Mouse (Mus musculus): ENCODE data around the gene Mme. TPM values are rescaled to one million over a fixed set of nuclear protein-coding genes. Genes with fewer than 3 reads are reported as not detected.

Gene Mme
- 0.02 and 0.10 TPM in 2 replicates for polyA plus RNA-seq (2015; fragmentation: Nextera tagmentation; extraction: Ambion mirVana)

DNA sequence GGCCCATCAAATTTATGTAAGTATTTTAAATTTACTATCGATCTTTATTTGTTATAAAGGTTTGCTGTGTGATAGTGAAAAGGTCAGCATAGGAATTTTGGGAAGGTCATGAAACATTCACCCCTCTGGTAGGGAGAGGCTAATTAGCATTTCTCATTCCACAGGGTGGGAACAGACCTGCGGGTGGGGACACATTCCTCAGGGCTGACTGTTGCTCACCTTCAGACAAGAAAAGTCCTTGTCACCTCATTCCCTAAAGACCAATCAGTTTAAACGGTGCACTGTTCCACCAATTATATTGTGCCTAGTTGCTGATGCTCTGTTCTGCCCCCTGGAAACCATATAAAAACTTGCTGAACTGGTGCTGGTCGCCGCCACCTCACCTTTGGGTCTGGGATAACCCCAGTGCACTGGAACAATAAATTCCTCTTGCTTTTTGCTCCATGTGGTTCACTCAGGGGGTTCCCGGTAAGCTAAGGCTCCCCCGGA, at the start of gene Mme:
TSS of gene Mme (plus strand) at position 439 of the 489 bp plus-strand sequence.
- no peak within 1 kb of the TSS for H3K4me2 ChIP-seq
- no peak within 1 kb of the TSS for H3K4me3 ChIP-seq (replicated peaks)
- no peaks in the 10 kb centered on the region for H3K27me3 ChIP-seq
- WGBS (ENCODE audit: insufficient replicate concordance), result 62% methylated on average over 7 of the region's 7 CpGs
- no peak within 1 kb of the TSS for H3K9ac ChIP-seq
- H3K36me3 ChIP-seq (replicated peaks), result no peaks in the 10 kb centered on the region
- H3K27ac ChIP-seq (replicated peaks), result no peak within 1 kb of the TSS
- H3K4me1 ChIP-seq (replicated peaks), result no peaks in the 10 kb centered on the region
- H3K9me3 ChIP-seq (replicated peaks), result no peaks in the 10 kb centered on the region
- ATAC-seq (ENCODE audit: insufficient read depth), result no peak

DNA sequence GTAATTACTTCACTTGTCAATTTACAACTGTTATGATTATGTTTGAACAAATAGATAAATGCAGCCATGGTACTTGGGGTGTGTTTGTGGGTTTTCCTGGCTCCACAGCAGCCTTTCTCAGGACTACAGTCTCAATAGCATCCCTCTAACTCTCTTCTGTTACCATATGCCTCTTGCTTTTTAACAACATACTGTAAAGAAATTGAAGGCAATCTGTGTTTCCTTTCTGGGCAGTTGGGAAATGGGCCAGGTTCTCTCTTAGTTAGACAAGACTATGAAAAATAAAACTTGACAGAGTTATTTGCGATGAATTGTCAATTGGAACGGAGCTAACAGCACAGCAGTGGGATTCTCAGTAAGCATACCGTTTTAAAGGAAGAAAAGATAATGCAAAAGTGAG, 44.8 kb upstream of the Mme start:
- no peaks in the 10 kb centered on the region for H3K36me3 ChIP-seq (replicated peaks)
- H3K27ac ChIP-seq (replicated peaks), result no peak overlapping the region
- H3K9me3 ChIP-seq (replicated peaks), result no peaks in the 10 kb centered on the region
- H3K4me1 ChIP-seq (replicated peaks), result no peaks in the 10 kb centered on the region
- no peak overlapping the region for H3K4me3 ChIP-seq (replicated peaks)
- 60% methylated on average over 3 of the region's 3 CpGs for WGBS (ENCODE audit: insufficient replicate concordance)
- no peak overlapping the region for H3K9ac ChIP-seq
- no peak overlapping the region for H3K4me2 ChIP-seq
- no peaks in the 10 kb centered on the region for H3K27me3 ChIP-seq
- no peak for ATAC-seq (ENCODE audit: insufficient read depth)

DNA sequence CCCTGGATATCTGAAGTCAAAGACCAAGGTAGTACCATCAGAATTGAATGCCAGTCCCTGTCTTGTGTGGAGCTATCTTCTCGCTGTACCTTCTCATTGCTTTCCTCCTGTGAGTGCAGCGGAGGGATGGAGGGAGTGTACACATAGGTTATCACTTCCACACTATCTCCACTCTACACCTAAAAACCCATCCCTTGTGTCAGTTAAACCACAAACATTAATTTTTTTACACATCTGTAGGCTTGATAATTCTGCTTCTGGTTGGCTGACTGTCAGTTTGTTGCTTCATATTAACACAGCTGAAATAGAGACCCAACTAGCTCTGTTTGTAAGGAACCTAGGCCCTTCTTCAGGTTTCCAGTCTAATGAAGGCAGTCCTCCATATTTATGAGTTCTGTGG, 43.3 kb upstream of the Mme start:
- no peak overlapping the region for H3K4me2 ChIP-seq
- no peak for ATAC-seq (ENCODE audit: insufficient read depth)
- H3K9ac ChIP-seq, result no peak overlapping the region
- no peaks in the 10 kb centered on the region for H3K4me1 ChIP-seq (replicated peaks)
- WGBS (ENCODE audit: insufficient replicate concordance), result 84% methylated on average over 2 of the region's 2 CpGs
- H3K27me3 ChIP-seq, result no peaks in the 10 kb centered on the region
- H3K36me3 ChIP-seq (replicated peaks), result no peaks in the 10 kb centered on the region
- no peak overlapping the region for H3K4me3 ChIP-seq (replicated peaks)
- no peaks in the 10 kb centered on the region for H3K9me3 ChIP-seq (replicated peaks)
- no peak overlapping the region for H3K27ac ChIP-seq (replicated peaks)

DNA sequence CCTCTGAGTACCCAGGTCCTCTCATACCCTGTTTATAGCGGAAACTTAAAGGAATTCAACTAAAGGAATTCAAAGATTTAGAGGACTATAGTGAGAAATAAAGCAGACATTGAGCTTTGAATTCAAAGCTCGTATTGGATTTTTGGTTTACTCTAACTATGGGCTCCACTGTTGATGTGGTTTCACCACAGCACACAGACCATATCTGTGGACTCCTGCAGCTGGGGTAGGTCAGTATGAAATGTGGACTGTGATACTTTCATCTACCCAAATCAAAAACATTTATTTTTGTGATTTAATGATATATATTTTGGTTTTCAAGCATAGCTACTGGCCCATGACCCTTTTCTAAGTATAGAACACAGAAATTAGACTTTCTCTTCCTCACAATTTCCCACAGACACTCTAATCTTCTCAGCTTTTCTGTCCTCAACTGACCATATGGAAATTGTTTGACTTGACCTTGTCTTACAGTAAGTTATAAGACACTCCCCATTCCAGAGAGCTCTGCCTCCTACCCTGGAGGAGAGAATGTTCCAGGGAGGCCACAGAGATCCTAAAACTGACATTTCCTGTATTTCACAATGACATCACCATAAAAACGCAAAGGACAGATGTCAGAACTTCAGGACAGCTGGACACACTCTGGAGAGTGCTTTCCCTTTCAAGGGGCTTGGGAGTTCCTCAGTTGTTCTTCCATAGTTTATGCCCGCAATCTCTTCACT, 19.3 kb upstream of the Mme start:
- Histone ChIP-seq H3K4me3 (replicated peaks) (no peak overlapping the region), H3K4me2 (no peak overlapping the region), H3K36me3 (replicated peaks) (no peaks in the 10 kb centered on the region), H3K4me1 (replicated peaks) (no peaks in the 10 kb centered on the region), H3K27ac (replicated peaks) (no peak overlapping the region), H3K9me3 (replicated peaks) (no peaks in the 10 kb centered on the region), H3K9ac (no peak overlapping the region), H3K27me3 (no peaks in the 10 kb centered on the region)
- ATAC-seq (ENCODE audit: insufficient read depth), result no peak
- 62% methylated on average over 4 of the region's 4 CpGs for WGBS (ENCODE audit: insufficient replicate concordance)

DNA sequence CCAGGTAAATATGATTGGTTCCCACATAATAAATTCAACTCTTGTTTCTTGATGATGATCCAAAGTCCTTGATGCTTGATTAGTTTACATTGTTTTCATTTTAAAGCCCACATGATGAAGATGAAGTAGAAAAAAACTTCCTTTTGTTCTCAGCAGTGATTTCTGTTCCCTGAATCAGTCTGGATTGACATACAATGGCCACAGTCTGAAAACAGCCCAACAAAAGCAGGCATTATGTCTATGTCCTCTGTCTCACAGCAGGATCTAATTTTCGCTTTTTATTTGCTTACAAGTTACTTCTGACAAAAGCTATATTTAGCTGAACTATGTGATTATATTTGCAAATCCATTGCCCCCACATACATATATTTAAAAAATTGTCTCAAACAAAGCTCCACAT, 17.7 kb upstream of the Mme start:
- WGBS (ENCODE audit: insufficient replicate concordance), result 57% methylated on average over 1 of the region's 1 CpGs
- H3K36me3 ChIP-seq (replicated peaks), result no peaks in the 10 kb centered on the region
- H3K27me3 ChIP-seq, result no peaks in the 10 kb centered on the region

DNA sequence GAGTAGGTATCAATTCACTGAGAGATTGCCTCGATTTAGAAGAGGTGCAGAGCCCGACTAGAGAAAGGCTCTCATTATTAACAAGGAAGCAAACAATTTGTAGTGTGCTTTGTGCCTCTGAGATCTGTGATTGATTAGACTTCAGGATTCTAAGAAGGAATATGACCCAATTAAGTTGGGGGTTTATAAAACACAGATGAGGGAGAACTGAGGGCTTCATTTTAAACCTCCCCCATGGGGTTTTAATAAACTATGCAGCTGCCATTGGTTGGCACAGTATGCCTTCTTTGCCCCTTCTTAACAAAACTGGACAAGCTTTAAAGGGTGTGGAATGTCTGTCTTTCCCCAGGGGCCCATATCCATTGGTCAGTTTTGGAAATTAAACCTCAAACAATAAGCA, 5.4 kb upstream of the Mme start:
- Histone ChIP-seq H3K4me3 (replicated peaks) (no peak overlapping the region), H3K27ac (replicated peaks) (no peak overlapping the region), H3K36me3 (replicated peaks) (no peaks in the 10 kb centered on the region), H3K9me3 (replicated peaks) (no peaks in the 10 kb centered on the region), H3K4me1 (replicated peaks) (no peaks in the 10 kb centered on the region), H3K27me3 (no peaks in the 10 kb centered on the region), H3K9ac (no peak overlapping the region), H3K4me2 (no peak overlapping the region)
- 53% methylated on average over 2 of the region's 2 CpGs for WGBS (ENCODE audit: insufficient replicate concordance)
- no peak for ATAC-seq (ENCODE audit: insufficient read depth)

More for the DNA sequence above, 17.7 kb upstream of the Mme start:
- H3K27ac ChIP-seq (replicated peaks), result no peak overlapping the region
- no peaks in the 10 kb centered on the region for H3K4me1 ChIP-seq (replicated peaks)
- ATAC-seq (ENCODE audit: insufficient read depth), result no peak
- H3K4me3 ChIP-seq (replicated peaks), result no peak overlapping the region
- no peaks in the 10 kb centered on the region for H3K9me3 ChIP-seq (replicated peaks)
- H3K9ac ChIP-seq, result no peak overlapping the region
- H3K4me2 ChIP-seq, result no peak overlapping the region

DNA sequence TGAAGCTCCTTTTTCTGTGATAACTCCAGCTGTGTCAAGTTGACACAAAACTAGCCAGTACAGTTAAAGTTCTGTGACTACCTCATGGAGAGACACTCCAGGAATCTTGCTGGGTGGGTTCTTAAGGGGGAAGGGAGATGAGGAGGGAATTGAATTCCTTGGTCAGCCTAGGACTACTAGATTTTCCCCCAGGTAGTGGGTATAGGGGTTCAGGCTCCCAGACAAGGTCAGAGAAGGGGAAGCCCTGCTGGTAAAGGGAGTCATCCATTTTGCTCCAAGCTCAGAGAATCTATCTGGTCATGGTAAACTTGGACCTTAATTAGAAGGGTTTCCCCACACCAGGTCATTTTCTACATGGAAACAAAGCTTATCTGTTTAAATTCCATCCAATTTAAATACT, 2.4 kb downstream of the Mme start:
- no peak overlapping the region for H3K4me3 ChIP-seq (replicated peaks)
- no peak for ATAC-seq (ENCODE audit: insufficient read depth)
- no peaks in the 10 kb centered on the region for H3K9me3 ChIP-seq (replicated peaks)
- H3K27ac ChIP-seq (replicated peaks), result no peak overlapping the region
- H3K36me3 ChIP-seq (replicated peaks), result no peaks in the 10 kb centered on the region
- no peak overlapping the region for H3K9ac ChIP-seq
- no peaks in the 10 kb centered on the region for H3K4me1 ChIP-seq (replicated peaks)
- no peak overlapping the region for H3K4me2 ChIP-seq
- H3K27me3 ChIP-seq, result no peaks in the 10 kb centered on the region

DNA sequence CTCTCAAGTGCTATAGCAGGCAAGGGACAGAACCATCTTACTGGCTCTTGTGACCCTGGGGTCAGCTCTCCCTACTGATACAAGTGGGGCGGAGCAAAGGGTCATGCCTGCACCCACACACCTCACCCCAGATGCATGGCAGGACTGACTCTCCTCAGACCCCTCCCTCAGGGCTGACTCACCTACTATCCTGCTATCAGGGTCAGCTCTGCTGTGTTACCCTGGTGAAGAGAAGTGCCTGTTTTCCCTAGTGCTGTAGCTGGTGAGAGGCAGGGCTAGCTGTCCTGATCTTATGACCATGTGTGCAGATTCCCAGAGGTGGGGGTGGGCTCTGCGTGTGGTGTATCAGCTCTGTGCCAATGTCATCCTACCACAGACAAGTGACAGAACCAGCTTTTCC, 30.8 kb downstream of the Mme start:
- H3K4me3 ChIP-seq (replicated peaks), result no peak overlapping the region
- no peak overlapping the region for H3K9ac ChIP-seq
- ATAC-seq (ENCODE audit: insufficient read depth), result no peak
- no peak overlapping the region for H3K4me2 ChIP-seq
- no peak overlapping the region for H3K27ac ChIP-seq (replicated peaks)
- WGBS (ENCODE audit: insufficient replicate concordance), result 60% methylated on average over 2 of the region's 2 CpGs
- no peaks in the 10 kb centered on the region for H3K4me1 ChIP-seq (replicated peaks)
- H3K27me3 ChIP-seq, result no peaks in the 10 kb centered on the region
- no peaks in the 10 kb centered on the region for H3K36me3 ChIP-seq (replicated peaks)
- H3K9me3 ChIP-seq (replicated peaks), result no peaks in the 10 kb centered on the region

- Histone ChIP-seq H3K4me1 (replicated peaks) (no peaks in the 10 kb centered on the region), H3K4me3 (replicated peaks) (no peak overlapping the region), H3K36me3 (replicated peaks) (no peaks in the 10 kb centered on the region), H3K9me3 (replicated peaks) (no peaks in the 10 kb centered on the region), H3K27me3 (peaks cover 24% of the 10 kb centered on the region), H3K4me2 (no peak overlapping the region), H3K9ac (no peak overlapping the region), H3K27ac (replicated peaks) (no peak overlapping the region)
- ATAC-seq (ENCODE audit: insufficient read depth), result no peak
- 65% methylated on average over 6 of the region's 6 CpGs for WGBS (ENCODE audit: insufficient replicate concordance)
Measured at GRCm38 (mm10) chr3:63294316-63294715, 53.0 kb downstream of the Mme start.

- Histone ChIP-seq H3K36me3 (replicated peaks) (no peaks in the 10 kb centered on the region), H3K4me3 (replicated peaks) (no peak overlapping the region), H3K9me3 (replicated peaks) (no peaks in the 10 kb centered on the region), H3K27me3 (peaks cover 24% of the 10 kb centered on the region), H3K4me2 (no peak overlapping the region), H3K4me1 (replicated peaks) (no peaks in the 10 kb centered on the region), H3K27ac (replicated peaks) (no peak overlapping the region), H3K9ac (no peak overlapping the region)
- ATAC-seq (ENCODE audit: insufficient read depth), result no peak
- 33% methylated on average over 4 of the region's 4 CpGs for WGBS (ENCODE audit: insufficient replicate concordance)
Measured at GRCm38 (mm10) chr3:63294791-63295190, 53.5 kb downstream of the Mme start.

- no peak for ATAC-seq (ENCODE audit: insufficient read depth)
- 2% methylated on average over 19 of the region's 21 CpGs for WGBS (ENCODE audit: insufficient replicate concordance)
Measured at GRCm38 (mm10) chr3:63295237-63295636, 53.9 kb downstream of the Mme start.

More at GRCm38 (mm10) chr3:63295237-63295636, 53.9 kb downstream of the Mme start:
- Histone ChIP-seq H3K4me3 (replicated peaks) (peak overlapping the region; percentile 40), H3K36me3 (replicated peaks) (no peaks in the 10 kb centered on the region), H3K4me2 (peak overlapping the region; percentile 64), H3K9me3 (replicated peaks) (no peaks in the 10 kb centered on the region), H3K27me3 (peaks cover 24% of the 10 kb centered on the region), H3K27ac (replicated peaks) (no peak overlapping the region), H3K4me1 (replicated peaks) (no peaks in the 10 kb centered on the region), H3K9ac (no peak overlapping the region)
